Mouse (Mus musculus): Measurements from ENCODE around the gene Xrcc5.

DNA sequence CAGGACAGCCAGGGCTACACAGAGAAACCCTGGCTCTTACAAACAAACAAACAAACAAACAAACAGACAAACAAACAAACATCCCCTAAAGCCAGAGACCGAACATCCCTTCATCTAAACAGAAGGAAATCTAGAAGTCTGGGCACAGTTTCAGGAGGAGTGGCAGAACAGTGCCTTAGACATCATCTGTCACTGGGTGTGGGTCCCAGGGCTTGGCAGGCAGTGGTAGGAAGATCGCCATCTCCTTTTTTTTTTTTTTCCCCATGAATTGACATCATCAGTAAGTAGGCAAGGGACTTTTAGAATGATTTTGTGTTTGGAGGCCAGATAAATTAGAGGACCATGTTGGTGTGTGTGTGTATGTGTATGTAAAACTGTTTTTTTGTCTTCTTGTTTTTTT is 51.0 kb downstream of the Xrcc5 start:
- TF ChIP-seq CTCF (IDR thresholded peaks at IDR 0.05; ENCODE audit: borderline replicate concordance, extremely low read depth, insufficient read depth, insufficient read length): no peak
- no peak for TF ChIP-seq POLR2A (IDR thresholded peaks at IDR 0.05; ENCODE audit: borderline replicate concordance, extremely low read depth, insufficient read depth, insufficient read length, poor library complexity, severe bottlenecking)

Data from brain, embryonic 14.5 days (tissue).